Mouse (Mus musculus) MEL (cell line): ENCODE data around the gene Coq8b. TPM values are rescaled to one million over a fixed set of nuclear protein-coding genes. Genes with fewer than 3 reads are reported as not detected.

ENCODE experiments used
- DNase-seq: peaks from one replicate; pipeline ENCODE4 v3.0.0; 2011; ENCODE audit warnings: low read depth, low spot score
- H3K27ac ChIP-seq: 2 replicates; pipeline ENCODE4 v1.5.1; 2012; ENCODE audit warnings: low read depth, mild to moderate bottlenecking, control low read depth, low read length, moderate library complexity; ENCODE audit not compliant: control insufficient read depth
- H3K27me3 ChIP-seq, 2 experiments: fragments of 150-350 bp in 1 of 2; sonication (generic) in 1 of 2; 2 replicates each; pipeline ENCODE4 v1.6.1; 2012; ENCODE audit warnings: low read length in 2 of 2, mild to moderate bottlenecking in 2 of 2, improper control_type of control experiment in 1 of 2, moderate library complexity in 1 of 2; ENCODE audit not compliant: insufficient read depth in 2 of 2, control insufficient read depth in 1 of 2
- H3K36me3 ChIP-seq, 2 experiments: 2 replicates each; pipeline ENCODE4 v1.6.1; 2012 to 2014; ENCODE audit warnings: low read length in 2 of 2, improper control_type of control experiment in 1 of 2, inconsistent platforms in 1 of 2, mild to moderate bottlenecking in 1 of 2; ENCODE audit not compliant: insufficient read depth in 2 of 2, control insufficient read depth in 1 of 2
- H3K4me1 ChIP-seq, 2 experiments: fragments of 150-350 bp in 1 of 2; sonication (generic) in 1 of 2; 2 replicates each; pipeline ENCODE4 v1.6.1; 2012; ENCODE audit warnings: low read length in 2 of 2, improper control_type of control experiment in 1 of 2, mild to moderate bottlenecking in 1 of 2; ENCODE audit not compliant: insufficient read depth in 2 of 2, control insufficient read depth in 1 of 2
- H3K4me3 ChIP-seq, 2 experiments: fragments of 150-350 bp in 1 of 2; sonication (generic) in 1 of 2; 2 replicates each; pipeline ENCODE4 v1.5.1; 2012; ENCODE audit warnings: low read depth in 2 of 2, low read length in 2 of 2, mild to moderate bottlenecking in 2 of 2, moderate library complexity in 2 of 2, control low read depth in 1 of 2, improper control_type of control experiment in 1 of 2; ENCODE audit not compliant: control insufficient read depth in 1 of 2, insufficient read depth in 1 of 2
- H3K79me2 ChIP-seq: 2 replicates; pipeline ENCODE4 v1.6.1; 2012; ENCODE audit warnings: mild to moderate bottlenecking, low read length, moderate library complexity; ENCODE audit not compliant: control insufficient read depth, poor library complexity, insufficient read depth
- H3K9ac ChIP-seq: 2 replicates; pipeline ENCODE4 v1.6.1; 2012; ENCODE audit warnings: low read depth, mild to moderate bottlenecking, control low read depth, low read length, moderate library complexity; ENCODE audit not compliant: control insufficient read depth, poor library complexity, severe bottlenecking
- H3K9me3 ChIP-seq: fragments of 150-350 bp; sonication (generic); replicated peaks from 2 replicates; pipeline ENCODE4 v1.6.1; 2012; ENCODE audit warnings: mild to moderate bottlenecking, low read length, improper control_type of control experiment, moderate library complexity; ENCODE audit not compliant: insufficient read depth
- BHLHE40 ChIP-seq: IDR thresholded peaks from 2 replicates; pipeline ENCODE4 v1.6.1; 2012; ENCODE audit warnings: low read depth, mild to moderate bottlenecking, inconsistent platforms, low read length, improper control_type of control experiment, borderline replicate concordance
- CHD1 ChIP-seq: IDR thresholded peaks from 2 replicates; pipeline ENCODE4 v1.6.1; 2012; ENCODE audit warnings: low read depth, mild to moderate bottlenecking, inconsistent platforms, low read length, improper control_type of control experiment
- CHD2 ChIP-seq: IDR thresholded peaks from 2 replicates; pipeline ENCODE4 v1.6.1; 2011; ENCODE audit warnings: low read length, improper control_type of control experiment
- CTCF ChIP-seq, 3 experiments: IDR thresholded peaks in 2 of 3; conservative IDR thresholded peaks in 1 of 3; 2 replicates each; pipeline ENCODE4 v1.5.1; 2011 to 2012; ENCODE audit warnings: low read length in 3 of 3, low read depth in 2 of 3, mild to moderate bottlenecking in 2 of 3, improper control_type of control experiment in 1 of 3, inconsistent platforms in 1 of 3, mixed read lengths in 1 of 3, moderate library complexity in 1 of 3; ENCODE audit not compliant: control insufficient read depth in 1 of 3, insufficient read depth in 1 of 3, poor library complexity in 1 of 3, severe bottlenecking in 1 of 3
- E2F4 ChIP-seq: IDR thresholded peaks from 2 replicates; pipeline ENCODE4 v1.6.1; 2011; ENCODE audit warnings: low read depth, low read length, improper control_type of control experiment, borderline replicate concordance
- ELF1 ChIP-seq: IDR thresholded peaks from 2 replicates; pipeline ENCODE4 v1.6.1; 2014; ENCODE audit warnings: low read depth, mild to moderate bottlenecking, inconsistent platforms, low read length, improper control_type of control experiment, moderate library complexity
- ETS1 ChIP-seq: IDR thresholded peaks from 2 replicates; pipeline ENCODE4 v1.6.1; 2012; ENCODE audit warnings: low read depth, mild to moderate bottlenecking, inconsistent platforms, low read length, improper control_type of control experiment, moderate library complexity
- GABPA ChIP-seq: IDR thresholded peaks from 2 replicates; pipeline ENCODE4 v1.6.1; 2012; ENCODE audit warnings: low read depth, mild to moderate bottlenecking, inconsistent platforms, low read length, improper control_type of control experiment, moderate library complexity
- HCFC1 ChIP-seq: IDR thresholded peaks from 2 replicates; pipeline ENCODE4 v1.6.1; 2012; ENCODE audit warnings: low read depth, mild to moderate bottlenecking, inconsistent platforms, low read length, improper control_type of control experiment, moderate library complexity
- JUND ChIP-seq: IDR thresholded peaks from 2 replicates; pipeline ENCODE4 v1.6.1; 2011; ENCODE audit warnings: low read depth, mild to moderate bottlenecking, improper control_type of control experiment, low read length
- MAZ ChIP-seq: IDR thresholded peaks from 2 replicates; pipeline ENCODE4 v1.6.1; 2012; ENCODE audit warnings: low read depth, mild to moderate bottlenecking, inconsistent platforms, low read length, improper control_type of control experiment
- MEF2A ChIP-seq: IDR thresholded peaks from 2 replicates; pipeline ENCODE4 v1.6.1; 2014; ENCODE audit warnings: low read depth, mild to moderate bottlenecking, inconsistent platforms, low read length, improper control_type of control experiment; ENCODE audit not compliant: poor library complexity, insufficient replicate concordance, severe bottlenecking; ENCODE audit errors: extremely low read depth
- MXI1 ChIP-seq: IDR thresholded peaks from 2 replicates; pipeline ENCODE4 v1.6.1; 2011; ENCODE audit warnings: mild to moderate bottlenecking, low read depth, low read length, improper control_type of control experiment
- MYB ChIP-seq: IDR thresholded peaks from 2 replicates; pipeline ENCODE4 v1.6.1; 2011; ENCODE audit warnings: mild to moderate bottlenecking, low read depth, low read length, improper control_type of control experiment
- MYC ChIP-seq: IDR thresholded peaks from 2 replicates; pipeline ENCODE4 v1.6.1; 2011; ENCODE audit warnings: low read depth, mild to moderate bottlenecking, low read length, improper control_type of control experiment, moderate library complexity
- POLR2AphosphoS2 ChIP-seq: IDR thresholded peaks from 2 replicates; pipeline ENCODE4 v1.6.1; 2011; ENCODE audit warnings: low read length, improper control_type of control experiment
- POLR2AphosphoS5 ChIP-seq: IDR thresholded peaks from 2 replicates; pipeline ENCODE4 v1.6.1; 2012; ENCODE audit warnings: low read depth, borderline replicate concordance, mild to moderate bottlenecking, inconsistent platforms, low read length, moderate library complexity, mixed read lengths
- RCOR1 ChIP-seq: IDR thresholded peaks from 2 replicates; pipeline ENCODE4 v1.6.1; 2012; ENCODE audit warnings: low read depth, mild to moderate bottlenecking, inconsistent platforms, low read length, improper control_type of control experiment
- SIN3A ChIP-seq: IDR thresholded peaks from 2 replicates; pipeline ENCODE4 v1.6.1; 2012; ENCODE audit warnings: low read length, improper control_type of control experiment, inconsistent platforms
- SMC3 ChIP-seq: IDR thresholded peaks from 2 replicates; pipeline ENCODE4 v1.6.1; 2011; ENCODE audit warnings: low read depth, low read length, improper control_type of control experiment
- TAL1 ChIP-seq: IDR thresholded peaks from 2 replicates; pipeline ENCODE4 v1.6.1; 2012; ENCODE audit warnings: mild to moderate bottlenecking, inconsistent platforms, low read length, moderate library complexity, mixed read lengths
- TCF12 ChIP-seq: IDR thresholded peaks from 2 replicates; pipeline ENCODE4 v1.6.1; 2014; ENCODE audit warnings: low read depth, mild to moderate bottlenecking, inconsistent platforms, low read length, improper control_type of control experiment, moderate library complexity
- USF1 ChIP-seq: IDR thresholded peaks from 2 replicates; pipeline ENCODE4 v1.6.1; 2014; ENCODE audit warnings: low read depth, mild to moderate bottlenecking, inconsistent platforms, low read length, improper control_type of control experiment, moderate library complexity
- USF2 ChIP-seq, 2 experiments: IDR thresholded peaks; 2 replicates each; pipeline ENCODE4 v1.6.1; 2011 to 2012; ENCODE audit warnings: improper control_type of control experiment in 2 of 2, low read length in 2 of 2, borderline replicate concordance in 1 of 2, inconsistent platforms in 1 of 2, low read depth in 1 of 2, mild to moderate bottlenecking in 1 of 2; ENCODE audit not compliant: insufficient read depth in 1 of 2
- ZC3H11A ChIP-seq: IDR thresholded peaks from 2 replicates; pipeline ENCODE4 v1.6.1; 2012; ENCODE audit warnings: low read depth, mild to moderate bottlenecking, inconsistent platforms, low read length, improper control_type of control experiment
- ZKSCAN1 ChIP-seq: IDR thresholded peaks from 2 replicates; pipeline ENCODE4 v1.6.1; 2012; ENCODE audit warnings: low read depth, mild to moderate bottlenecking, inconsistent platforms, low read length, improper control_type of control experiment, moderate library complexity
- ZNF384 ChIP-seq: IDR thresholded peaks from 2 replicates; pipeline ENCODE4 v1.6.1; 2012; ENCODE audit warnings: low read depth, mild to moderate bottlenecking, inconsistent platforms, low read length, improper control_type of control experiment
- polyA plus RNA-seq, 2 experiments: library from polyadenylated mRNA; stranded (reverse) in 1 of 2; unstranded in 1 of 2; fragments of >175 nt in 1 of 2; fragments of >200 nt in 1 of 2; gene quantifications; 2 replicates each; pipeline versions ENCODE4 v1.2.1 to v1.2.4; 2012; ENCODE audit warnings: low replicate concordance in 2 of 2, low read depth in 1 of 2; ENCODE audit not compliant: insufficient read length in 2 of 2, insufficient read depth in 1 of 2, missing spikeins in 1 of 2
- total RNA-seq: library from RNA; depleted of rRNA; stranded (reverse); fragments of 300-350 nt; gene quantifications from 2 replicates; pipeline ENCODE4 v1.2.3, GENCODE M21; 2012

The Coq8b gene
- total and polyA plus RNA-seq, 3 experiments: 13.8 to 22.7 TPM; not detected in 1

- H3K9me3 ChIP-seq: no peaks in the 10 kb centered on the region
- H3K36me3 ChIP-seq: peaks cover 13 to 16% of the 10 kb centered on the region in 2 experiments
- TF ChIP-seq USF2 (IDR thresholded peaks at IDR 0.05; ENCODE audit: borderline replicate concordance in 1 of 2, insufficient read depth in 1 of 2, low read depth in 1 of 2, low read length in 2 of 2) (no peak), TCF12 (no peak), RCOR1 (no peak), CHD1 (no peak), CTCF (IDR thresholded peaks at IDR 0.05 in 2 of 3, conservative IDR thresholded peaks at IDR 0.05 in 1 of 3; ENCODE audit: control insufficient read depth in 1 of 3, insufficient read depth in 1 of 3, low read depth in 2 of 3, low read length in 3 of 3, poor library complexity in 1 of 3, severe bottlenecking in 1 of 3) (no peak), BHLHE40 (no peak), POLR2AphosphoS5 (no peak), ETS1 (no peak), GABPA (no peak), HCFC1 (no peak), MEF2A (no peak), E2F4 (no peak), ZNF384 (no peak), ZC3H11A (no peak), JUND (no peak)
- peaks cover 26% of the 10 kb centered on the region for H3K79me2 ChIP-seq
- no peak overlapping the region for H3K27ac ChIP-seq
- no peak overlapping the region for H3K9ac ChIP-seq
- no peaks in the 10 kb centered on the region for H3K27me3 ChIP-seq
- H3K4me1 ChIP-seq: peaks cover 6 to 14% of the 10 kb centered on the region in 2 experiments; a peak in 3 of 4 replicates
- H3K4me3 ChIP-seq: no peak overlapping the region
- no peak for DNase-seq
Observed at GRCm38 (mm10) chr7:27197634-27198033, 35.2 kb upstream of the Coq8b start.

GRCm38 (mm10) chr7:27198355-27198754, 34.5 kb upstream of the Coq8b start:
- Histone ChIP-seq H3K27me3 (no peaks in the 10 kb centered on the region), H3K4me1 (peaks cover 6 to 14% of the 10 kb centered on the region in 2 experiments; a peak in 3 of 4 replicates), H3K36me3 (peaks cover 12 to 16% of the 10 kb centered on the region in 2 experiments), H3K79me2 (peaks cover 22% of the 10 kb centered on the region), H3K27ac (no peak overlapping the region), H3K9me3 (no peaks in the 10 kb centered on the region), H3K9ac (no peak overlapping the region), H3K4me3 (no peak overlapping the region)
- no peak for DNase-seq
- TF ChIP-seq CTCF (IDR thresholded peaks at IDR 0.05 in 2 of 3, conservative IDR thresholded peaks at IDR 0.05 in 1 of 3; ENCODE audit: control insufficient read depth in 1 of 3, insufficient read depth in 1 of 3, low read depth in 2 of 3, low read length in 3 of 3, poor library complexity in 1 of 3, severe bottlenecking in 1 of 3) (no peak), SIN3A (no peak), POLR2AphosphoS2 (no peak), RCOR1 (no peak), MAZ (no peak), MYC (no peak), CHD2 (no peak), USF1 (no peak), E2F4 (no peak), ELF1 (no peak), TAL1 (no peak), BHLHE40 (no peak), MYB (no peak), GABPA (no peak), CHD1 (no peak), SMC3 (no peak), ZKSCAN1 (no peak), MXI1 (no peak)
